Mouse (Mus musculus) urinary bladder, adult 18-20 months (tissue): Measurements from ENCODE around the gene Crybb3.
A peak's percentile ranks its signal among the peaks of the same experiment; 100 is the strongest.

Experiments
- DNase-seq, 2 experiments: peaks; one replicate each; pipeline ENCODE4 v3.0.0; 2022; ENCODE audit warnings: low spot score in 2 of 2, mixed read lengths in 2 of 2

The Crybb3 gene

GRCm38 (mm10) chr5:113105035-113105434 lies 23.7 kb upstream of the Crybb3 start:
- no peak for DNase-seq

GRCm38 (mm10) chr5:113102455-113102854 lies 21.1 kb upstream of the Crybb3 start:
- DNase-seq = no peak

- no peak for DNase-seq
Observed at GRCm38 (mm10) chr5:113101457-113101856, 20.1 kb upstream of the Crybb3 start.

GRCm38 (mm10) chr5:113100422-113100821 lies 19.0 kb upstream of the Crybb3 start:
- no peak for DNase-seq

- peak; percentile 75 to 83 for DNase-seq
Observed at GRCm38 (mm10) chr5:113099546-113099945, 18.2 kb upstream of the Crybb3 start.

GRCm38 (mm10) chr5:113097551-113097950 lies 16.2 kb upstream of the Crybb3 start:
- no peak for DNase-seq

GRCm38 (mm10) chr5:113095456-113095855 lies 14.1 kb upstream of the Crybb3 start:
- DNase-seq = peak in 1 of 2 experiments; percentile 58

- DNase-seq = no peak
Observed at GRCm38 (mm10) chr5:113092406-113092805, 11.0 kb upstream of the Crybb3 start.

- no peak for DNase-seq
Observed at GRCm38 (mm10) chr5:113091162-113091561, 9.8 kb upstream of the Crybb3 start.

GRCm38 (mm10) chr5:113090750-113091149 lies 9.4 kb upstream of the Crybb3 start:
- DNase-seq = no peak

- no peak for DNase-seq
Observed at GRCm38 (mm10) chr5:113090077-113090690, 8.8 kb upstream of the Crybb3 start.

GRCm38 (mm10) chr5:113087465-113087864 lies 6.1 kb upstream of the Crybb3 start:
- DNase-seq = no peak

- DNase-seq = no peak
Observed at GRCm38 (mm10) chr5:113086990-113087389, 5.6 kb upstream of the Crybb3 start.

- DNase-seq = no peak
Observed at GRCm38 (mm10) chr5:113086439-113086838, 5.1 kb upstream of the Crybb3 start.

- DNase-seq = no peak
Observed at GRCm38 (mm10) chr5:113085931-113086330, 4.5 kb upstream of the Crybb3 start.

- no peak for DNase-seq
Observed at GRCm38 (mm10) chr5:113084309-113084708, 2.9 kb upstream of the Crybb3 start.

- no peak for DNase-seq
Observed at GRCm38 (mm10) chr5:113082356-113083168, 1.2 kb upstream of the Crybb3 start.

- no peak for DNase-seq
Observed at GRCm38 (mm10) chr5:113081020-113081419, 364 bp downstream of the Crybb3 start.

GRCm38 (mm10) chr5:113079783-113080182 lies 1.6 kb downstream of the Crybb3 start:
- no peak for DNase-seq

- DNase-seq = no peak
Observed at GRCm38 (mm10) chr5:113078686-113079085, 2.7 kb downstream of the Crybb3 start.

- DNase-seq = no peak
Observed at GRCm38 (mm10) chr5:113070017-113070416, 11.4 kb downstream of the Crybb3 start, which contains the start of gene Crybb2. Gene Crybb2, minus strand, starts transcription at chr5:113070117.

- peak; percentile 60 to 72 for DNase-seq
Observed at GRCm38 (mm10) chr5:113054308-113054707, 27.1 kb downstream of the Crybb3 start.

GRCm38 (mm10) chr5:113050581-113051185 lies 30.7 kb downstream of the Crybb3 start:
- DNase-seq = no peak
